Mouse (Mus musculus) lung, postnatal 0 days (tissue): ENCODE data around the gene Gpc1.
A peak's percentile ranks its signal among the peaks of the same experiment; 100 is the strongest.

Experiments
- CTCF ChIP-seq: IDR thresholded peaks from 2 replicates; pipeline ENCODE4 v1.5.1; 2016; ENCODE audit warnings: antibody characterized with exemption, mild to moderate bottlenecking
- EP300 ChIP-seq: IDR thresholded peaks from 2 replicates; pipeline ENCODE4 v1.6.1; 2016; ENCODE audit warnings: antibody characterized with exemption, mild to moderate bottlenecking, control low read depth

- TF ChIP-seq CTCF (peak; percentile 52), EP300 (no peak)
Observed at GRCm38 (mm10) chr1:92840231-92840890, 8.9 kb downstream of the Gpc1 start.
